18 mouse cellular contexts compared by ENCODE assay signal in genomic region chr19:6493219-6493618, GRCm38 (mm10). TPM values are rescaled to one million over a fixed set of nuclear protein-coding genes. Genes with fewer than 3 reads are reported as not detected.
"Had no signal": no experiment of that assay in that cellular context is flagged by ENCODE, and none has a peak within 500 bp of the region (broad histone marks: within the 10 kb centered on the region; RNA-seq: fewer than 3 reads in every experiment).

No protein-coding gene starts in this region.

- H3K36me3 ChIP-seq: limb, embryonic 15.5 days; liver, embryonic 13.5 days; midbrain, embryonic 12.5 days; neural tube, embryonic 12.5 days; stomach, embryonic 15.5 days had no signal

- H3K27ac ChIP-seq: kidney, postnatal 0 days; limb, embryonic 15.5 days; liver, embryonic 13.5 days; midbrain, embryonic 12.5 days; neural tube, embryonic 12.5 days; stomach, embryonic 15.5 days had no signal

- H3K4me1 ChIP-seq: liver, embryonic 13.5 days had no signal

- H3K9ac ChIP-seq: limb, embryonic 15.5 days; liver, embryonic 13.5 days; midbrain, embryonic 12.5 days; neural tube, embryonic 12.5 days; stomach, embryonic 15.5 days had no signal

- H3K9me3 ChIP-seq: limb, embryonic 15.5 days; liver, embryonic 13.5 days; midbrain, embryonic 12.5 days; neural tube, embryonic 12.5 days; stomach, embryonic 15.5 days had no signal

- H3K4me2 ChIP-seq: limb, embryonic 15.5 days; liver, embryonic 13.5 days; midbrain, embryonic 12.5 days; neural tube, embryonic 12.5 days; stomach, embryonic 15.5 days had no signal

- DNase-seq: kidney, adult 9 months; kidney, postnatal 36 days; liver, embryonic 13.5 days; lung, adult 18-20 months; right cerebral cortex, postnatal 14 days; thymus, adult 2 months; thymus, postnatal 25 days had no signal

- H3K4me3 ChIP-seq: limb, embryonic 15.5 days; liver, embryonic 13.5 days; midbrain, embryonic 12.5 days; myocyte; neural tube, embryonic 12.5 days; stomach, embryonic 15.5 days had no signal

RNA-seq across cellular contexts. Expression of gene Slc22a12, which starts 49.6 kb away (rescaled TPM):
- total RNA-seq: left cerebral cortex, adult 18-20 months; megakaryocyte-erythroid progenitor cell, adult 5-6 weeks had no signal
- polyA plus RNA-seq: limb, embryonic 11.5 days; limb, embryonic 15.5 days; liver, embryonic 13.5 days; lung, embryonic 16.5 days; midbrain, embryonic 12.5 days; myocyte; neural tube, embryonic 12.5 days; stomach, embryonic 15.5 days; urinary bladder, adult 2 months had no signal
